Mouse (Mus musculus): Measurements from ENCODE around the gene Tcf7l2. TPM values are rescaled to one million over a fixed set of nuclear protein-coding genes. Genes with fewer than 3 reads are reported as not detected.

Gene Tcf7l2
- total and polyA plus RNA-seq, 2 experiments from 2014 or later, result 3.9 to 71.6 TPM

DNA sequence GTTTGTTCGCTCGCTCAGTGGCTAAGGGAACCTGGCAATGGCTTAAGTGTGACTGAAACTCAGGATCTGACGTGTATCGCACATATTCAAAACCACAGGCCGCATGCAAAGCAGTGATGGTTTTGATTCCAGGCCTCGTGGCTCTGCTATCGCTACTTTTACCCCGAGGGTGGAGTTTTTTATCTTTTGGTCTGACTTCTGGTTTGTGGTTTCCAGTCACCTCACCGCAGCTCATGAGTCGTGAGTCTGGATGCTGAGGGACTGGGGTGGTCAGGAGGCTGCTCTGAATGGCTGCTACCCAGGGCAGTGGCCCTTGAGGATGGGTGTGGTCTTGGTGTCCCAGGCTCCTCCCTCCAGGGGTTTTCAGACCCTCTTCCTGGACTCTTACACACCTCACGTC lies 27.3 kb downstream of the Tcf7l2 start:
- TF ChIP-seq CTCF (IDR thresholded peaks at IDR 0.05; ENCODE audit: low read depth), result no peak
- Histone ChIP-seq H3K27ac (no peak overlapping the region), H3K9me3 (ENCODE audit: low read length) (no peaks in the 10 kb centered on the region), H3K4me3 (ENCODE audit: low read length) (no peak overlapping the region), H3K4me2 (ENCODE audit: low read depth, low read length) (no peak overlapping the region), H3K27me3 (ENCODE audit: insufficient read depth, low read length) (no peaks in the 10 kb centered on the region), H3K9ac (replicated peaks; ENCODE audit: low read length) (no peak overlapping the region), H3K36me3 (ENCODE audit: insufficient read depth, low read length) (no peaks in the 10 kb centered on the region), H3K4me1 (ENCODE audit: insufficient read depth, low read length) (no peaks in the 10 kb centered on the region)
- no peak for DNase-seq (ENCODE audit: low spot score)
- 77% methylated on average over 11 of the region's 11 CpGs for WGBS
- ATAC-seq, result no peak

DNA sequence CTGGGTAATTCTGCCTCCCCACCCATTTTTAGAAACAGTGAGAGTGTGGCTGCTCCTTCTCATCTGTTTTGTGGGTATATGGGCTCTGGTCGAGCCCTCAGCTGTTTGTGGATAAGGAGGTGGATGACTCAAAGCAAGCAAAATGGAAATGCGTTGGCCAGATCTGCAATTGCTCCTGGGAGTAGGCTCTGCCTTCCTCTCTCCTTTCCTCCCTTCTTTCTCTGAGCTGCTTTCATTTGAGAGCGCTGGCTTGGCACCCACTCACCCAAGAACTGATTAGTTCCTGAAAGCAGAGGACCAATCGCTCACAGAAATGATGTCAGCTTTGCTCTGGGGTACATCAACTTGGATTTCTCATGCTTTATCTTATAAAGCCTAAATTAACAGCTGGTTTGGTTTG lies 32.7 kb downstream of the Tcf7l2 start:
- H3K4me2 ChIP-seq (ENCODE audit: low read depth, low read length), result no peak overlapping the region
- ATAC-seq, result no peak
- H3K27me3 ChIP-seq (ENCODE audit: insufficient read depth, low read length), result no peaks in the 10 kb centered on the region
- no peaks in the 10 kb centered on the region for H3K9me3 ChIP-seq (ENCODE audit: low read length)
- no peak for TF ChIP-seq CTCF (IDR thresholded peaks at IDR 0.05; ENCODE audit: low read depth)
- H3K4me3 ChIP-seq (ENCODE audit: low read length), result no peak overlapping the region
- WGBS, result 59% methylated on average over 4 of the region's 4 CpGs
- no peak overlapping the region for H3K27ac ChIP-seq
- DNase-seq (ENCODE audit: low spot score), result no peak
- H3K36me3 ChIP-seq (ENCODE audit: insufficient read depth, low read length), result no peaks in the 10 kb centered on the region
- no peak overlapping the region for H3K9ac ChIP-seq (replicated peaks; ENCODE audit: low read length)
- H3K4me1 ChIP-seq (ENCODE audit: insufficient read depth, low read length), result peaks cover 6% of the 10 kb centered on the region; the same call in 1 of the 2 replicates

DNA sequence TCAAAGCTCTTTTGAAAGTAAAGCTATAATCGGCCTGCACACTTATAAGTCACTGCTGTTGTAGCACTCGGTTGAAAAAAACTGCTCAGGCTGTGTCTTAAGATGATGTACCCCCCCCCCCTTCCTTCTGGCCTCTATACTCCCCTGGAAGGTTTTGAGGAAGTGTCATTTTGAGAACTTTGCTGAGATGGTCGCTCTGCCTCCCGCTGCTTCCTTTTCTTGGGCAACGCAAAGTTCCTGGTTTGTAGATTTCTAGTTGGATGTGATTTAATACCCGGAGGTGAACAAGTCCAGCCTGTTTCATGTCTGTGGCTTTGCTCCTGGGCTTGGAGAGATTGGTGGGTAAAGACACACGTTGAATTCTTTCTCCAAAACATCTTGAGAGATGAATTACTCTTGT lies 33.2 kb downstream of the Tcf7l2 start:
- Histone ChIP-seq H3K27ac (no peak overlapping the region), H3K36me3 (ENCODE audit: insufficient read depth, low read length) (no peaks in the 10 kb centered on the region), H3K4me2 (ENCODE audit: low read depth, low read length) (no peak overlapping the region), H3K9ac (replicated peaks; ENCODE audit: low read length) (no peak overlapping the region), H3K27me3 (ENCODE audit: insufficient read depth, low read length) (no peaks in the 10 kb centered on the region), H3K4me1 (ENCODE audit: insufficient read depth, low read length) (peaks cover 6% of the 10 kb centered on the region; the same call in 1 of the 2 replicates), H3K4me3 (ENCODE audit: low read length) (no peak overlapping the region), H3K9me3 (ENCODE audit: low read length) (no peaks in the 10 kb centered on the region)
- no peak for DNase-seq (ENCODE audit: low spot score)
- no peak for ATAC-seq
- TF ChIP-seq CTCF (IDR thresholded peaks at IDR 0.05; ENCODE audit: low read depth), result no peak
- WGBS, result 77% methylated on average over 7 of the region's 7 CpGs

DNA sequence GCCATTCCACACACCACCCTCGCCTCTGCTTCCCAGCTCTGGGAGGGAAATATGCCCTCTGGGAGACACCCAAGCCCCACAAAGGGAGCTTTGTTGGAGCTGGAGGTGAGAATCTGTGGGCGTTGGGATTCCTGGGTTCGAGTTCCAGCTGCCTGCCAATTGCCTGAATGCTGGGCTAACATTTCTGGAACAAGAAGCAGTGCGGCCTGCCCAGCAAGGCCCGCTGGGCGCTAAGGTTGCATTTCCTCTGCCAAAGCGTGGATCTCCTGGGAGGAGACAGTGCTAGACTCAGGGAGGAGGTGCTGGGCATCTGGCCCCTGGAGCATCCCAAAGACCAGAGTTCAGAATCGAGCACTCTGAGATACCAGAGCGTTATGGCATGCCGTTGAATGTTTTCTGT lies 38.3 kb downstream of the Tcf7l2 start:
- no peak overlapping the region for H3K9ac ChIP-seq (replicated peaks; ENCODE audit: low read length)
- no peak overlapping the region for H3K4me3 ChIP-seq (ENCODE audit: low read length)
- peak; percentile 30 for DNase-seq (ENCODE audit: low spot score)
- ATAC-seq, result no peak
- WGBS, result 63% methylated on average over 10 of the region's 10 CpGs
- H3K4me1 ChIP-seq (ENCODE audit: insufficient read depth, low read length), result 0 out of 2 replicates have a peak, but pooled peaks cover 3% of the 10 kb centered on the region
- H3K9me3 ChIP-seq (ENCODE audit: low read length), result no peaks in the 10 kb centered on the region
- H3K27me3 ChIP-seq (ENCODE audit: insufficient read depth, low read length), result no peaks in the 10 kb centered on the region
- no peak overlapping the region; the same call in 1 of the 2 replicates for H3K27ac ChIP-seq
- no peak overlapping the region for H3K4me2 ChIP-seq (ENCODE audit: low read depth, low read length)
- no peak for TF ChIP-seq CTCF (IDR thresholded peaks at IDR 0.05; ENCODE audit: low read depth)
- no peaks in the 10 kb centered on the region for H3K36me3 ChIP-seq (ENCODE audit: insufficient read depth, low read length)

DNA sequence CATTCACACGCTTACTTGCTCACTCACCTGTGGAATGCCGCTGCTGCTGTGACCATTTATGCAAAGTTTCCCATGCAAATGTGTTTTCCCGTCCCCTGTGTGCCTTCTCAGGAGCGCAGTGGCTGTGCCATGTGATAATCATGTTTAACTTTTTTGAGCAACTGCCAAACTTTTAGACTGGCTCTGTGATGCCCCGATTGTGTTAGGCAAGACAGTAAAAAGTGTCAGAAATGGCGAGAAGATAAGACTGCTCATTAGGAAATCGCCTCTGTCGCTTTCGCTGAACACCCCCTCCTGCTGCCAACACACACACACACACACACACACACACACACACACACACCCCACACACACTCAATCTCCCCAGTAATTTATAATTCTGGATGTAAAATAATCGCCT lies 39.5 kb downstream of the Tcf7l2 start:
- WGBS, result 61% methylated on average over 10 of the region's 10 CpGs
- Histone ChIP-seq H3K4me1 (ENCODE audit: insufficient read depth, low read length) (0 out of 2 replicates have a peak, but pooled peaks cover 3% of the 10 kb centered on the region), H3K9ac (replicated peaks; ENCODE audit: low read length) (no peak overlapping the region), H3K27ac (no peak overlapping the region), H3K27me3 (ENCODE audit: insufficient read depth, low read length) (no peaks in the 10 kb centered on the region), H3K36me3 (ENCODE audit: insufficient read depth, low read length) (no peaks in the 10 kb centered on the region), H3K4me3 (ENCODE audit: low read length) (no peak overlapping the region), H3K4me2 (ENCODE audit: low read depth, low read length) (no peak overlapping the region), H3K9me3 (ENCODE audit: low read length) (no peaks in the 10 kb centered on the region)
- ATAC-seq, result no peak
- no peak for DNase-seq (ENCODE audit: low spot score)
- TF ChIP-seq CTCF (IDR thresholded peaks at IDR 0.05; ENCODE audit: low read depth), result no peak

DNA sequence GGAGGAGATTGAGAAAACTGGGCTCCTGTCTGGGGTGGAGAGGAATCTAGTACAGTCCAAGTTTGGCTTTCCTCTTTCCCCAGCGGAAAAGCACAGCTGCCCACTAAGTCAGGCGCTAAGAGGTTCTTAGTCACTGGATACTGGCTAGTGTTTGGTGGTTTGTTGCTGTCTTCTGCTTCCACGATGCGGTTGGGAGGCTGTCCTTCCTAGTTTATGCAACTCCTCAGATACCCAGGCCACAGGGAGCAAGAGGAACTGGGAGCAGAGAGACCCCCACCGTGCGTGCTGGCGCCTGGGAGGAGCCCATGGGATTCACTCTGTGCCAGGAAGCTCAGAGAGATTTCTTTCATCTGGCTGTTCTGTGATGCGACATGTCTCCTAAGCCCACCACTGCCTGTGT lies 40.1 kb downstream of the Tcf7l2 start:
- Histone ChIP-seq H3K27ac (no peak overlapping the region), H3K4me3 (ENCODE audit: low read length) (no peak overlapping the region), H3K9me3 (ENCODE audit: low read length) (no peaks in the 10 kb centered on the region), H3K36me3 (ENCODE audit: insufficient read depth, low read length) (no peaks in the 10 kb centered on the region), H3K4me1 (ENCODE audit: insufficient read depth, low read length) (0 out of 2 replicates have a peak, but pooled peaks cover 3% of the 10 kb centered on the region), H3K4me2 (ENCODE audit: low read depth, low read length) (no peak overlapping the region), H3K9ac (replicated peaks; ENCODE audit: low read length) (no peak overlapping the region), H3K27me3 (ENCODE audit: insufficient read depth, low read length) (no peaks in the 10 kb centered on the region)
- no peak for ATAC-seq
- DNase-seq (ENCODE audit: low spot score), result no peak
- no peak for TF ChIP-seq CTCF (IDR thresholded peaks at IDR 0.05; ENCODE audit: low read depth)
- WGBS, result 62% methylated on average over 8 of the region's 8 CpGs

DNA sequence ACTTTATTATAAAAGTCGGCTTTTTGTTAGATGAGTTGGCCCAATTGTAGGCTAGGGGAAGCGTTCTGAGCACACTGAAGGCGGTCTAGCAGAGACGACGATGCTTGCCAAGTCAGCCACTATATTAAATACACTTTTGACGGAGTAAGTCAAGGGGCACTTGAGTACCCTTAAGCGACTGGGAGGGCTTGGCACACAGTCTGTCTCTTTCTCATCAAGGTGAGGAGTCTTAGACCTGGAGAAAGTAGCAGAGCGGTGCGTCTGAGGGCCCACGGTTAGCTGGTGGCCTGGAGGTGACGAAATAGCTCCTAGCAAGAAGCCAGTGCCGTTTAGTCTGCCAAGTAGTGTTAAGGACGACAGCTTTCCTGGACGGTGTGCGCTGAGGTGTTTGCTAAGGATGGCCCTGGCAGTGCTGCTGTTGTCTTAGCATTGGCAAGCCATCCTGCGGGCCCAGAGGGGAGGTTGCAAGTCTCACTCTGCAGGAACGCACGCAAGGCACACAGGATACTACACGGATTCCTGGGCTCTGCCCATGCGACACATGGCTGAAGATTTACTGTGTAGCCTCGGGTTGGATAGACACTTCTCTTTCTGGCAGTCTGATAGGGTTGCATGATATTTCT lies 43.3 kb downstream of the Tcf7l2 start:
- DNase-seq (ENCODE audit: low spot score), result no peak
- Histone ChIP-seq H3K4me1 (ENCODE audit: insufficient read depth, low read length) (peaks cover 15% of the 10 kb centered on the region), H3K4me3 (ENCODE audit: low read length) (no peak overlapping the region), H3K27me3 (ENCODE audit: insufficient read depth, low read length) (no peaks in the 10 kb centered on the region), H3K36me3 (ENCODE audit: insufficient read depth, low read length) (no peaks in the 10 kb centered on the region), H3K4me2 (ENCODE audit: low read depth, low read length) (no peak overlapping the region), H3K9ac (replicated peaks; ENCODE audit: low read length) (no peak overlapping the region), H3K9me3 (ENCODE audit: low read length) (no peaks in the 10 kb centered on the region), H3K27ac (peak overlapping the region; percentile 2; the same call in 1 of the 2 replicates)
- WGBS, result 67% methylated on average over 21 of the region's 21 CpGs
- TF ChIP-seq CTCF (IDR thresholded peaks at IDR 0.05; ENCODE audit: low read depth), result no peak
- no peak for ATAC-seq

All from hindbrain, postnatal 0 days (tissue).